Mouse (Mus musculus) T-helper 17 cell (primary cell): Measurements from ENCODE around the gene Gm17374.
"Not testable (repeated sequence)": the region's sequence is repeated elsewhere in the genome, so short reads cannot be mapped to it uniquely, and the experiment has no call there.

ENCODE experiments used
- in situ Hi-C, 2 experiments: fragments of 300-600 bp; cut with MboI, MseI; formaldehyde crosslinking; loops; 1 replicate in 1 of 2; 2 replicates in 1 of 2; pipeline ENCODE4 v1.15.1; 2025; ENCODE audit warnings: high pct_unique_total_duplicates in 2 of 2

Gene Gm17374

GRCm38 (mm10) chr2:140151743-140152142, at the start of gene Gm17374:
Gm17374 (plus strand) TSS chr2:140152043.
- in situ Hi-C loops, result not testable (repeated sequence)

- in situ Hi-C loops, result no loop called here
Observed at GRCm38 (mm10) chr2:140104951-140105350, 46.9 kb upstream of the Gm17374 start.

- in situ Hi-C loops, result no loop called here
Observed at GRCm38 (mm10) chr2:140107641-140108040, 44.2 kb upstream of the Gm17374 start.

DNA sequence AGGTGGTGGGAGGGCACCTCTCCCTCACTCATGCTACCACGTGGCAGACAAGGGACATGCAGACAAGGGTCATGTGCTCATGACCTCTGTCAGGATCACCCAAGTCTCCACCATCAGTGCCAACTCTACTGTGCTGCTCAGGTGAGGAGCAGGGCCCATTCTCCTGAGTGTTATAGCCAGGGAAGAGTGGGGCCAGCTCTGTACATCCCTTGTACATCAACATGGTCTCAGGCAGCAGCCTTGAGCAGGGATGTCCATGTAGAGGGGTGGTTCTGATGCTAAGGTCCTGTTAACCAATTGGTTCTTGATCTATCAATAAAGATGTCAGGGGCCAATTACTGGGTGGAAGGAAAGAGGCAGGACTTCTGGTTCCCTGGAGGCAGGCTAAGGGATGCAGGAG, 42.9 kb upstream of the Gm17374 start:
- in situ Hi-C loops, result no loop called here

- in situ Hi-C loops, result no loop called here
Observed at GRCm38 (mm10) chr2:140113851-140114250, 38.0 kb upstream of the Gm17374 start.

- in situ Hi-C loops, result no loop called here
Observed at GRCm38 (mm10) chr2:140125516-140125915, 26.3 kb upstream of the Gm17374 start.

- in situ Hi-C loops, result loop anchor here in 1 of 2 experiments (5.0 kb wide), 1 partner anchor 107 kb away; no protein-coding TSS in a partner anchor
Observed at GRCm38 (mm10) chr2:140159186-140159730, 7.4 kb downstream of the Gm17374 start.

- in situ Hi-C loops, result loop anchor here in 1 of 2 experiments (5.0 kb wide), 1 partner anchor 316 kb away; no protein-coding TSS in a partner anchor
Observed at GRCm38 (mm10) chr2:140163351-140163854, 11.6 kb downstream of the Gm17374 start.

DNA sequence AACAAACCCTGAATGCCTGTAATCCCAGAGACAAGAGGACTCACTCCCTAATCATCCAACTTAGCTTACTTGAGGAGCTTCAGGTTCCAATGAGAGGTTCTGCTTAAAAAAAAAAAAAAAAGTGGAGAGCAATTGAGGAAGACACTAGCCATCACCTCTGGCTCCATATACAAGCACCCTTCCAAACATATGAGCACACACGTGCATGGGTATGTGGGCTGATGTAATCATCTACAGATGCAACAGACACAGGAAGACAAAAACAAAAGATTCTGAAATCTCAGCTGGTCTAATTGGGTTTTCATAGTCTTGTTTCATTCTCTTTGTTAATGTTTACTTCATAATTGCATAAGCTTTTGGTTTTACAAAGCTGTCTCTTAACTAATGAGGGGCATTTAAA, 17.2 kb downstream of the Gm17374 start:
- in situ Hi-C loops, result no loop called here

DNA sequence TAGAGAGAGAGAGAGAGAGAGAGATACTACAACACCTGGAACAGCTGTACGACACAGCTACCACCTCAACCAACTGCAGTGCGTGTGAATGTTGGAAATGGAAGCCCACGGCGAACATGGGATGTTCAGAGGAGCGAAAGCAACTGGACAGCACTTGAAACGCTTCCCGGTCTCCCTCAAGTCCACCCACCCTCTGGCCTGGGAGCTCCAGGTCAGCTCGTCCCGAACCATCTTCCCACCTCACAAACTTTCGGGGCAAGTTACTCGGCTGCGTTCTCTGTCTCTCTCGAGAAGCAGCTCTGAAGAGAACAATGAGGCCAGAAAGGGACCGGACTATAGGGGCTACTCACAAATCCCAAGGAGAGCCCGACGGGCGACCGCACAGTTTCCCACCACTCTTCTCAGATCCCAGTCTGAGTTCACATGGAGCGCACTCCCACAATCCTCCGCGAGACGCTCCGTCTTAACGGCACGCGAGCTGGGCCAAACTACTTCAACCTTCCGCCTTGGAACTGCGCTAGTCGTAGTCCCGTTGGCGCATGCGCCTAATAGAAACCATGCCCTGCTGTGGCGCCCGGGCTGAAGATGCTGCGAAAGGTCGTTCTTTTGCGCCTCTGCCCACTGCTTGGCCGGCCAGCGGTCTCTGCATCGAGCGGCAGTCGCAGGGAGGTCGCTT, 18.4 kb downstream of the Gm17374 start, which contains the start of the genes Esf1 and Ndufaf5:
Gene Esf1 (minus strand): TSS at position 438 of the 676 bp plus-strand sequence.
Gene Ndufaf5 (plus strand): TSS at position 523 of the 676 bp plus-strand sequence.
- in situ Hi-C loops, result no loop called here

DNA sequence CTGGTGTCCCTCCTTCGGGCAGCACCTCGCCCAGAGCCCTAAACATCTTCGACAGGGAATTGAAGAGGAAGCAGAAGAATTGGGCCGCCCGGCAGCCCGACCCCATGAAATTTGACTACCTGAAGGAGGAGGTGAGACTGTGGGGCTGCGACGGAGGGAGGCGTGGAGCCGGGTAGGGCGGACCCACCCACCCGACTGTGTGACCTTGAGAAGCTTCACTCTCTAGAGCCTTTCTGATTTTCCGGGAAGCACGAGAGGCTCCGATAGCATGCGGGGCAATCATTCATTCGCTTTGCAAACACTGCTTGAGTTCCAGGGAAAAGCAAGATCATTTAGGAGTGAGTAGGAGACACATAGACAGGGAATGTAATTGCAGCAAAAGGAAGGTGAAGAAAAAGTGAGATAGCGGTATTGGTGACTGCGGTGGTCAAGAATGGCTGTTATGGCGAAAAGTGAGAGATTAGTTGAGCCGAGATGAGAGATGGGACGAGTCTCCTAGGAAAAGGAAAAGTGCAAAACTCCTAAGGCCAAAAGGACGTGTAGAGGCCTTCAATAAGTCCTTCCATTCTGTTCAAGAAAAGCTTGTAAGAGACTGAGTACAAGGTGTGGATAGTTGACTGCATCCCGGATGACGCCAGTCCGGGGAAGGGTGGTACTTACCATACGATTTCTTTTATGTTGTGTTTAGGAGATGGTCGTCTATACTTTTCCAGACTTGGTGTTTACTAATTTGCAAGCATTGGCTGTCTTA, 19.1 kb downstream of the Gm17374 start:
- in situ Hi-C loops, result no loop called here

DNA sequence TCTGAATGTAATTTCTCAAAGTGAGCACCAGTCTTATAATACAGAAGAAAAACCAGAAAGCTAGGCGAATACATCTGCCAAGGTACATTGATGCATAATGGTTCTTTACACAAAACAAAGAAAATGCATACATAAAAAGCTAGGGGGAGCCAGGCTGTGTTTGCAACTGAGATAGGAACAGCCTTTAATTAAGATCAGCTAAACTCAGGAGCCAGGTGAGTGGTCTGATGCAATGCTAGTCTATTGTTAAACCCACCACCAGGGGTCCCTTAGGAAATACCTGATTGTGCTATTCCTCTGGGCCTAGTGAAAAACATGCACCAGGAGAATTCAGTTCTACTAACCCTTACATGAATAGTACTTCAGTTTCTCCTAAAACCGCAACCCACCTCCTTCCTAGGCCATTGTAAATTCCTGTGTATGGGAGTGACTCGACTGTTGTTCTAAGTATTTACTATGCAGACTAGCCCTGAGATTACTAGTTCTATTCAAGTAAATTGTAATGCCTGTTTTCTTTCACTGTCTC, 33.9 kb downstream of the Gm17374 start:
- in situ Hi-C loops, result not testable (repeated sequence)

- in situ Hi-C loops, result no loop called here
Observed at GRCm38 (mm10) chr2:140200713-140201112, 48.9 kb downstream of the Gm17374 start.

GRCm38 (mm10) chr2:140202573-140202972, 50.7 kb downstream of the Gm17374 start:
- in situ Hi-C loops, result no loop called here
